Mouse (Mus musculus) heart, embryonic 11.5 days (tissue): ENCODE data around the gene Notch2. TPM values are rescaled to one million over a fixed set of nuclear protein-coding genes. Genes with fewer than 3 reads are reported as not detected.
"Not testable (repeated sequence)": the region's sequence is repeated elsewhere in the genome, so short reads cannot be mapped to it uniquely, and the experiment has no call there.

Experiments used
- ATAC-seq: fragments of 200-750 bp; cut with Nextera tagmentation; replicated peaks from 2 replicates; pipeline ENCODE4 v1.8.0; 2017; ENCODE audit warnings: moderate library complexity; ENCODE audit not compliant: insufficient number of reproducible peaks, low FRiP score, low TSS enrichment
- H3K27ac ChIP-seq: fragments of 300-500 bp; sonication (generic); 2 replicates; pipeline ENCODE4 v1.5.1; 2014; ENCODE audit warnings: mild to moderate bottlenecking, low read depth, low read length
- H3K27me3 ChIP-seq: fragments of 300-500 bp; sonication (generic); 2 replicates; pipeline ENCODE4 v1.6.1; 2014; ENCODE audit warnings: mild to moderate bottlenecking, low read length, mixed read lengths; ENCODE audit not compliant: control insufficient read depth, insufficient read depth
- H3K36me3 ChIP-seq: fragments of 300-500 bp; sonication (generic); 2 replicates; pipeline ENCODE4 v1.6.1; 2014; ENCODE audit warnings: mild to moderate bottlenecking, low read length, moderate library complexity, mixed read lengths; ENCODE audit not compliant: control insufficient read depth, insufficient read depth
- H3K4me1 ChIP-seq: fragments of 300-500 bp; sonication (generic); 2 replicates; pipeline ENCODE4 v1.6.1; 2014; ENCODE audit warnings: low read length; ENCODE audit not compliant: control insufficient read depth, insufficient read depth
- H3K4me2 ChIP-seq: fragments of 300-500 bp; sonication (generic); 2 replicates; pipeline ENCODE4 v1.6.1; 2014; ENCODE audit warnings: mild to moderate bottlenecking, moderate library complexity
- H3K4me3 ChIP-seq: fragments of 300-500 bp; sonication (generic); 2 replicates; pipeline ENCODE4 v1.5.1; 2014; ENCODE audit warnings: low read depth, low read length
- H3K9ac ChIP-seq: fragments of 300-500 bp; sonication (generic); 2 replicates; pipeline ENCODE4 v1.6.1; 2014; ENCODE audit warnings: mild to moderate bottlenecking, low read depth, low read length, moderate library complexity
- H3K9me3 ChIP-seq: fragments of 300-500 bp; sonication (generic); replicated peaks from 2 replicates; pipeline ENCODE4 v1.6.1; 2016; ENCODE audit warnings: low read length; ENCODE audit not compliant: control insufficient read depth
- WGBS: fragments of 180-500 bp; shearing (Covaris S2); extraction: QIAGEN DNeasy Blood & Tissue Kit; methylation state at CpG from one replicate; pipeline ENCODE4 v1.1.7; 2014; ENCODE audit not compliant: insufficient replicate concordance; 5-methylcytosine and 5-hydroxymethylcytosine counted together
- polyA plus RNA-seq: library from polyadenylated mRNA; unstranded; fragments of >200 nt; fragmentation: Nextera tagmentation; extraction: Ambion mirVana; gene quantifications from 2 replicates; pipeline ENCODE4 v1.2.1, GENCODE M21; 2014

Notch2 gene
- polyA plus RNA-seq, 1 experiment from 2014 or later = 12.5 TPM

DNA sequence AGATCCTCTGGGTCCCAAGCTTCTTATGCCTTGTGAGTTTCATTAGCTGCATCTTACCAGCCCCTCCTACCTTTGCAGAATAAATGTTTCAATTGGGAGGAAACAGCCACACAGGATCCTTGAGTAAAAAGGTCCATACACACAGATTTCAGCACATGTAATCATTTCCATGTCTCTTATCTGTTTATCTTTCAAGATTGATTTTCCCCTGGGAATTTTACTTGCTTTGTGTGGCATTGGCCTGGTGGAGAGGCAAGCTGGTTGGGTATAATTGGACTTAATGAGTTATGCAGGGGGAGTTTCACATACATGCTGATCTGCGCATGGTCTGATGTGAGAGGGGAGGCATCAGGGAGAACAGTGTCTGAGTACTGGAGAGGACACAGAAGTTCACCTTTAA, 36.3 kb downstream of the Notch2 start:
- 78% methylated on average over 1 of the region's 1 CpGs for WGBS
- H3K27ac ChIP-seq = no peak overlapping the region
- H3K9me3 ChIP-seq = no peaks in the 10 kb centered on the region
- H3K27me3 ChIP-seq = no peaks in the 10 kb centered on the region
- H3K4me3 ChIP-seq = no peak overlapping the region
- no peak for ATAC-seq
- H3K9ac ChIP-seq = no peak overlapping the region
- H3K4me1 ChIP-seq = peaks cover 17% of the 10 kb centered on the region
- H3K4me2 ChIP-seq = no peak overlapping the region
- H3K36me3 ChIP-seq = no peaks in the 10 kb centered on the region

DNA sequence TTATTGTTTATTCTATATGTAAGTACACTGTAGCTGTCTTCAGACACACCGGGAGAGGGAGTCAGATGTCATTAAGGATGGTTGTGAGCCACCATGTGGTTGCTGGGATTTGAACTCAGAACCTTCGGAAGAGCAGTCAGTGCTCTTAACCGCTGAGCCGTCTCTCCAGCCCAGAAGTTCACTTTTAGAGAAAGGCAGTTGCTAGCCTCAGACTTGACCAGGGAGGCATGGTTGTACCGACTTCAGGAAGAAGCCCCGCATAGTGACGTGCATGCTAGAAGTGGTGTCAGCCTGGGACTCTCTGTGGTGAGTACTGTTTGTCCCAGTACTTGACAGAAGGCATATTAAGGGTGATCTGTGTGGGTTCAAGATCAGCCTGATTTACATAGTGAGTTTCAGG, 36.8 kb downstream of the Notch2 start:
- not testable (repeated sequence) for H3K36me3 ChIP-seq, H3K4me3 ChIP-seq, ATAC-seq, H3K27ac ChIP-seq, H3K9ac ChIP-seq, H3K27me3 ChIP-seq, H3K9me3 ChIP-seq, H3K4me2 ChIP-seq
- 90% methylated on average over 7 of the region's 7 CpGs for WGBS
- H3K4me1 ChIP-seq = peaks cover 21% of the 10 kb centered on the region

DNA sequence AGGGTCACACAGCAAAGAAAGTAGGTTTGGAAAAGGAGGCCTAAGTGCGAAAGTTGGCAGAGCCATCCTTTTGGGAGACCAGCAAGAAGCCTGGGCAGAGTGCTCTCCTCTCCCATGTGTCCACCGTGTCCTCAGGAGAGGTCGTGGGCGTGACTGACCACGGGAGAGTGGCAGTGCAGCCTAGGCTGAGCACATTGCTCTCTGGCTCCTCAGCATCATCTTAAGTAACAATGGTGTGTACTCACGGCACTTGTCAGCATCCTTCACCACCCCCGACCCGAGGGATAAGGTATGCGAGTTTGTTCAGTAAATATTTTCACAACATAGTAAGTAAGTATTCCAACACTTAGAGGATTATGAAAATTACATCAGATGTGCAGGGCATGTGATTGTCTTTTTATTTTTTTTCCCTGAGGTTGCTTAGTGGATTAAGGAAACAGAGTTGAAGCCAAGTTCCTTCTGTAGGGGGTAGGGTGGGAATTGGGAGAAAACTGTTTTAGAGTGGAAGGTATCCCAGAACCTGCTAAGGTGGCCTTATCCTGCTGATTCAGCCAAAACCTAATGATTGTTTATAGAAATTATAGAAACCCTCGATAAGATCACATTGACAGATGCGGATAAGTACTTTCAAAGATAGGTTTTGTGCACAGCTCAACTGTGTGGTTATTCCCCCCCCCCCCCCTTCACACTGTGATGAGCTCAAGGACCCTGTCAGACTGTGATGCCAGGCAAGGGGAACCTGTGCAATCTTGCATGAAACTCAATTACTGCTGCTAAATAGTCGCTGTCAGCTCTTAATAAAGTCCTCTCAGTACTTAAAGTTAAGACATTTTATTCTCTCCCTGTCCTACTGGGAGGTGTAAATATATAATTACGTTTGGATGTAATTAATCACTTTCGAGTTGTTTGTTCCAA, 37.4 kb downstream of the Notch2 start:
- Histone ChIP-seq H3K4me1 (peaks cover 20% of the 10 kb centered on the region), H3K9ac (no peak overlapping the region), H3K27me3 (no peaks in the 10 kb centered on the region), H3K4me2 (no peak overlapping the region), H3K36me3 (no peaks in the 10 kb centered on the region), H3K27ac (no peak overlapping the region), H3K9me3 (no peaks in the 10 kb centered on the region), H3K4me3 (no peak overlapping the region)
- 80% methylated on average over 14 of the region's 14 CpGs for WGBS
- ATAC-seq = no peak

DNA sequence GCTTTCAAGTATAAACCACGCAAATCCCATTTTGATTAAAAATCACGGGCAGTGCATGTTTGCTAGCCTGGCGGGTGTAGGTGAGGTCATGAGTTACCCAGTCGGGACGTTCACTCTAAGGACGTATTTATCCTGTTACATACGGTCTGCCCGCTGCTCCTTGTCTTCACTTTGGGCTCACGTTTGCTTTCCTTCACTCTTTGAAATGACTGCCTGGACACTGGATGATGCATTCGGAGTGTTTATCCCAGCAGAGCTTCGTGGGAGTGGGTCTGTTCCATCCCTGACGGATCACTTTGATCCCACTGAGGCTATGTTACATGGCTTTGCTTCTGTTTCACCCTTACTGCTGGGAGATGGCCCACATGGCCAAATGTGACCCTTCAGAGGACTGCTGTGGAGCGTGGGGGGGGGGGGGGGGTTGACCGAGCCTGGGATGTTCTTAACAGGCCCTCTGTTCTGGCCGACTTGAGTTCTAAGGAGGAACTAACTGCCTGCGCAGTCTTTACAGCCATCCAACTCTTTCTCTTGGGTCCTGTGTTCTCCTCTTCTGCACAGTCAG, 38.2 kb downstream of the Notch2 start:
- Histone ChIP-seq H3K27me3 (no peaks in the 10 kb centered on the region), H3K36me3 (no peaks in the 10 kb centered on the region), H3K4me1 (peaks cover 20% of the 10 kb centered on the region), H3K27ac (no peak overlapping the region), H3K9ac (no peak overlapping the region), H3K9me3 (no peaks in the 10 kb centered on the region), H3K4me3 (no peak overlapping the region), H3K4me2 (no peak overlapping the region)
- no peak for ATAC-seq
- WGBS = 70% methylated on average over 16 of the region's 16 CpGs

DNA sequence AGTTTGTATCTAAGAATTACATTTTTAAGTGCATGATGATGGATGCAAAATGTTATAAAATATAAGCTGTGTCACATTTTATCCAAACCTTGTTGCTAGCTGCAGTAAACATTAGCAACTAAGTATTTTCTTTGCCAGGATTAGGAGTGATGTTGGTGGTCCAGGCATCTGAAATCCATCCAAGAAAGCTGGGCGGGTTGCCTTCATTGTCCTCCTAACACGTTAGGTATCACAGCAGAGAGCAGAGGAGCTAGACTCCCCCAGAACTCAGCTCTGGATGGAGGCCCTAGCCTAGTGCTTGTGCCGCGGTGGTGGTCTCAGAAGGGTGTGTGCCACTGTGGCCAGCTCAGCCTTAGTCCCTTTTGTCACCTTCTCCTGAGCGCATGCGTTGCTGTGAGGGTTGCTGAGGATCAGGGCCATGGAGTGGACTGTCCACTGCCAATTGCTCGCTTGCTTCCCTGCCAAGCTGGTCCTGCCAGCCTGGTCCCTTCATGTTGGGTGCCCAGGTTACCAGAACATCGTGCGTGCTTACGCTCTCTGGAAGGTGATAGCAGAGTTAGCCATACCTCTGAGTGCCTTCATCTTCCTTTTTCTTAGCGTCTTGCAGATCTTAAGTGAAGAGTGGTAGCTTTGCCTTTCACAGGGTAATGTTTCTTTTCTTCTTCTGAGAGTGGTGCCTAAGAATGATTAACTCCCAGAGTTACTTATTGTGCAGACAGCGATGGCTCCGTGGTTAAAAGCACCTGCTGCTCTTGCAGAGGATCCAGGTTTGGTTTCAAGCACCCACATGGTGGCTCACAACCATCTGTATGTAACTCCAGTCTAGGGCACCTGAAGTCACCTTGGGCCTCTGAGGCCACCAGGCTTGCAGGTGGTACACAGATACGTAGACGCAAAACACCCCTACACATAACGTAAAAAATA, 39.4 kb downstream of the Notch2 start:
- no peaks in the 10 kb centered on the region for H3K27me3 ChIP-seq
- 88% methylated on average over 16 of the region's 16 CpGs for WGBS
- no peak for ATAC-seq
- H3K27ac ChIP-seq = no peak overlapping the region
- no peaks in the 10 kb centered on the region for H3K9me3 ChIP-seq
- no peaks in the 10 kb centered on the region for H3K36me3 ChIP-seq
- peaks cover 16% of the 10 kb centered on the region for H3K4me1 ChIP-seq
- H3K4me2 ChIP-seq = no peak overlapping the region
- H3K4me3 ChIP-seq = no peak overlapping the region
- H3K9ac ChIP-seq = no peak overlapping the region

DNA sequence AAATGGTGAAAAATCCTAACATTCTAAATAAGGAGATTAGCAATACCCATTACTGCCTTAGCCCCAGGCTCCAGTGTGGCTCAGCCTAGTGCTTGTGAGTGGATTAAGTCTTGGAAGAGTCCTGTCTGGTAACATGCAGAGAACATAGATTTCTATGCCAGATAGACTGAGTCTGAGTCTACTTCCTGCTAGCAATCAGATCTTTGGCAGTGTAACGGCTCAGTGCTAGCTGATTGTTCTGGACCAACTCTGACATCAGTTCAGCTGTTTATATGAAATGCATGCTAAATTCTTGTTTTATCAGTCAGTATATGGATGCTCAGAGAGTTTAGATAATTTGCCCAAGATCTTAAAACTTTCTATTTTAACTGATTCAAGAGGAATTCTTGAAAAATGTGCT, 40.5 kb downstream of the Notch2 start:
- no peak overlapping the region for H3K4me3 ChIP-seq
- H3K36me3 ChIP-seq = no peaks in the 10 kb centered on the region
- H3K4me2 ChIP-seq = no peak overlapping the region
- H3K9me3 ChIP-seq = no peaks in the 10 kb centered on the region
- H3K9ac ChIP-seq = no peak overlapping the region
- WGBS = 63% methylated on average over 1 of the region's 1 CpGs
- no peaks in the 10 kb centered on the region for H3K27me3 ChIP-seq
- H3K4me1 ChIP-seq = peaks cover 16% of the 10 kb centered on the region
- ATAC-seq = no peak
- H3K27ac ChIP-seq = no peak overlapping the region

DNA sequence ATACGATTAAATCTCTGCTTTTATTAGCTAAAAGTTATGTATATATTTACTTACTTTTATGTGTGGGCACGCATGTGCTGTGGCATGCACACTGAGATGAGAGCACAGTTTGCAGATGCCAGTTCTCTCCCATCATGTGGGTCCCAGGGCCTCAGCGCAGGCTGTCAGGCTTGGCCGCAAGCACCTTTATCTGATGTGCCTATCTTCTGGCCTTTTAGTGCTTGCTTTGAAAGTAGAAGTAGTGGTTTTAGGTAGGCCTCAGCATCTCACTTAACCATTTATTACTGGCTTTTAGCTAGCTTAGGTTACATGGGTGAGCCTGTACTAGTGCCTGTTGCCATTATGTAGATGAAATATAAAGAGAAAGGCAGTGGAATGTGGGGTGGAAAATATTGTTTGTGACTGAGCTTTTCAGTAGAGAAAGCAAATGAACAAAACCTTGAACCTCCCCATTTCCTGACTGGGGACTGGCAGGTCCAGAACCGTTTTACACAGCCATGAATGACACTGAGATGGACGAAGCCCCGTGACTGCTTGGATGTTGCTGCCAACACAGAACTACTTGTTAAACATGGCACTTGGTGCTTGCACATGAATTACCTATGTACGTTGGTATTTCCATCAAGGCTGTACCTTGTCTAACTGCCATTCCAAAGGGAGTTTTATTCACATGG, 41.1 kb downstream of the Notch2 start:
- Histone ChIP-seq H3K4me1 (peaks cover 16% of the 10 kb centered on the region), H3K9me3 (no peaks in the 10 kb centered on the region), H3K36me3 (no peaks in the 10 kb centered on the region), H3K4me3 (no peak overlapping the region), H3K9ac (no peak overlapping the region), H3K27me3 (no peaks in the 10 kb centered on the region), H3K4me2 (no peak overlapping the region), H3K27ac (no peak overlapping the region)
- 83% methylated on average over 8 of the region's 8 CpGs for WGBS
- ATAC-seq = no peak

DNA sequence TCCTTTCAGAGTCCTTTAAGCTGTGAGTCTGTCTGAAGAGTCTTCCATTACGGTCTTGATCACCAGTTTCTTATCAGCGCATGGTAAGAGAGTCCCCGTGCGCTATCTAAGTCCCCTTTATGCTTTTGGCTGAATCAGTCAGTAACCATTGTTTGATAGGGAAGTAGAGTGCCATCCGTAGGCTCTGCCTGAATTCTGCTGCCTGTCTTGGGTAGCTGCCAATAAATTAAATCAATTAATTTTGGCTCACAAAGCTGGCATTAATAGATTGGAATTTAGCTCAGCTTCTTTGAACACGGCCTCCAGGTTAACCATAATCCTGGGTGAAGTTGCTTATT, 41.6 kb downstream of the Notch2 start:
- Histone ChIP-seq H3K4me1 (peaks cover 16% of the 10 kb centered on the region), H3K27me3 (no peaks in the 10 kb centered on the region), H3K9me3 (no peaks in the 10 kb centered on the region), H3K9ac (no peak overlapping the region), H3K36me3 (no peaks in the 10 kb centered on the region), H3K4me2 (no peak overlapping the region), H3K4me3 (no peak overlapping the region), H3K27ac (no peak overlapping the region)
- 64% methylated on average over 6 of the region's 6 CpGs for WGBS
- ATAC-seq = no peak
